Mouse (Mus musculus) embryo, embryonic 11.5 days (tissue): ENCODE data around the gene 1110002E22Rik.

Experiments
- DNase-seq: peaks from one replicate; pipeline ENCODE4 v3.0.0-alpha.2; 2012; ENCODE audit warnings: low read depth, low spot score

1110002E22Rik gene

GRCm38 (mm10) chr3:138064732-138065645, at the start of gene 1110002E22Rik:
Gene 1110002E22Rik (plus strand): TSS chr3:138065052.
- no peak for DNase-seq

GRCm38 (mm10) chr3:138016810-138017209, 48.0 kb upstream of the 1110002E22Rik start:
- no peak for DNase-seq

GRCm38 (mm10) chr3:138022003-138022402, 42.8 kb upstream of the 1110002E22Rik start:
- DNase-seq = no peak

GRCm38 (mm10) chr3:138022651-138023050, 42.2 kb upstream of the 1110002E22Rik start:
- no peak for DNase-seq

GRCm38 (mm10) chr3:138026286-138026685, 38.6 kb upstream of the 1110002E22Rik start:
- DNase-seq = no peak

- no peak for DNase-seq
Observed at GRCm38 (mm10) chr3:138027575-138028362, 37.1 kb upstream of the 1110002E22Rik start.

GRCm38 (mm10) chr3:138029351-138029750, 35.5 kb upstream of the 1110002E22Rik start:
- no peak for DNase-seq

GRCm38 (mm10) chr3:138030563-138030962, 34.3 kb upstream of the 1110002E22Rik start:
- no peak for DNase-seq

GRCm38 (mm10) chr3:138033986-138034385, 30.9 kb upstream of the 1110002E22Rik start:
- DNase-seq = no peak

GRCm38 (mm10) chr3:138040938-138041337, 23.9 kb upstream of the 1110002E22Rik start:
- DNase-seq = no peak

GRCm38 (mm10) chr3:138041591-138042301, 23.1 kb upstream of the 1110002E22Rik start:
- no peak for DNase-seq

- DNase-seq = no peak
Observed at GRCm38 (mm10) chr3:138043316-138043715, 21.5 kb upstream of the 1110002E22Rik start.

- DNase-seq = no peak
Observed at GRCm38 (mm10) chr3:138049555-138049954, 15.3 kb upstream of the 1110002E22Rik start.

- no peak for DNase-seq
Observed at GRCm38 (mm10) chr3:138050772-138051171, 14.1 kb upstream of the 1110002E22Rik start.

- no peak for DNase-seq
Observed at GRCm38 (mm10) chr3:138051431-138051830, 13.4 kb upstream of the 1110002E22Rik start.

GRCm38 (mm10) chr3:138053969-138054368, 10.9 kb upstream of the 1110002E22Rik start:
- DNase-seq = no peak

- DNase-seq = no peak
Observed at GRCm38 (mm10) chr3:138056976-138057375, 7.9 kb upstream of the 1110002E22Rik start.

GRCm38 (mm10) chr3:138058226-138058625, 6.6 kb upstream of the 1110002E22Rik start:
- no peak for DNase-seq

GRCm38 (mm10) chr3:138060429-138060828, 4.4 kb upstream of the 1110002E22Rik start:
- DNase-seq = no peak

GRCm38 (mm10) chr3:138061205-138061911, 3.5 kb upstream of the 1110002E22Rik start:
- DNase-seq = no peak

- no peak for DNase-seq
Observed at GRCm38 (mm10) chr3:138062673-138063072, 2.2 kb upstream of the 1110002E22Rik start.
